Mouse (Mus musculus): ENCODE results near the gene Olfr1358.
"Not testable (repeated sequence)": the region's sequence is repeated elsewhere in the genome, so short reads cannot be mapped to it uniquely, and the experiment has no call there.

The Olfr1358 gene

GRCm38 (mm10) chr10:78517128-78517527 is at the start of gene Olfr1358:
Olfr1358 (plus strand) TSS chr10:78517428.
- DNase-seq (ENCODE audit: extremely low read depth, low read depth, low spot score) = no peak

DNA sequence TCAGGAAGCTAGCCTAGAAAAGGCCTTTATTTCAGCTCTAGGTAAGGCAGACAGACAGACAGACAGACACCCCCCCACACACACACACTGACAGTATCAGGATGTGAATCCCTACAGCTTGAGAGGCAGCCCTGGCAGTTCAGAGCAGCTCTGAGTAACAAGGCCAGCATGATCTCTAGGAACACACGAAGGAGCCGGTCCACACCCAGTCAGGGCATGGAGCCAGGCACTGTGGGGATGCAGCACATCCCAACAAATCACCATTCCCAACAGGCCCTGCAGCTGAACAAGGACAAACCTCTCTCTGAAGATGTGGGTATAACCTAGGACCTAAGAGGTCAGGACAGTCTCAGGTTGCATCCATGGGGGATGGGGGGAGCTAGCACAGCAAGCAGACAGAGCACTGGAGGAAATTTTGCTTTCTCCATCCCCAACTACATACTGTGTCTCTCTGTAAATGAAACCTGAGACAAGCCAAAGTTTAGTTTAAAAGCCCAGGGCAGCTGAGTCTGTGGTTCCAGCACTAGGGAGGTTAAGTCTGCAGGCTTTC is 49.4 kb upstream of the Olfr1358 start:
- no peak for DNase-seq (ENCODE audit: extremely low read depth, low read depth, low spot score)

GRCm38 (mm10) chr10:78470582-78471313 is 46.5 kb upstream of the Olfr1358 start:
- no peak for DNase-seq (ENCODE audit: extremely low read depth, low read depth, low spot score)

DNA sequence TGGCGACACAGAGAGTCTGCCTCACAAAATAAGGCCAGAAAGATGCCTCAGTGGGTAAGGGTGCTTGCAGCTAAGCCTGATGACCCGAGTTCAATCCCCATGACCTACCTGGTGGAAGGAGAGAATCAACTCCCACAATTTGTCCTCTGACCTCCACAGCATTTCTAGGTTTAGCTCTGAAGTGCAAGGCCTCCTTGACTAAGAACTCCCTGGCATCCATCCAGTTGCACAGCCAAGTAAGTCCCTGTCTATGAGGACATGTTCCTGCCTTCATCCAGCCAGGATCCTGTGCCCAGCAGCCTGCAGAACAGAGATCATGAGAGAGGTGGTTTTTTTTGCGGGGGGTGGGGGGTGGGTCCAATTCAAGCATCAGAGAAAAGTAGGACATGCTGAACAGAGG is 45.2 kb upstream of the Olfr1358 start:
- no peak for DNase-seq (ENCODE audit: extremely low read depth, low read depth, low spot score)

DNA sequence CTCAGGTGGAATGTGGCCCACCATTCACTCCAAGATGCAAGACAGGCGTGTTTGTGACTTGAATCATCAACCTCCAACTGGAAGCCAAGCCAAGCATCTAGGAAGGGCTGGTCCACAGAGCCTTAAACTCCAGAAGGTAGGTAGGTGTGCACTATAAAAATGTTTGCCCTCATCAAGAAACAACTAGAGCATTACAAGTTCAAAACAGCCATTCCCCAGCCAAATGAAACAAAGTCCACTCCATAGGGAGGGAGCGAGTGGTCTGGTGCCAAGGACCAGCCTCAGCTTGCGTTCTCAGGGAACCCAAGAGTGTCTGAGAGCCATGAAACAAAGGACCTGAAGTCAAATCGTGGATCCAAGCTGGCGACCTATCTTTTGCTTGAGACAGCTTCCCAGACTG is 43.8 kb upstream of the Olfr1358 start:
- no peak for DNase-seq (ENCODE audit: extremely low read depth, low read depth, low spot score)

DNA sequence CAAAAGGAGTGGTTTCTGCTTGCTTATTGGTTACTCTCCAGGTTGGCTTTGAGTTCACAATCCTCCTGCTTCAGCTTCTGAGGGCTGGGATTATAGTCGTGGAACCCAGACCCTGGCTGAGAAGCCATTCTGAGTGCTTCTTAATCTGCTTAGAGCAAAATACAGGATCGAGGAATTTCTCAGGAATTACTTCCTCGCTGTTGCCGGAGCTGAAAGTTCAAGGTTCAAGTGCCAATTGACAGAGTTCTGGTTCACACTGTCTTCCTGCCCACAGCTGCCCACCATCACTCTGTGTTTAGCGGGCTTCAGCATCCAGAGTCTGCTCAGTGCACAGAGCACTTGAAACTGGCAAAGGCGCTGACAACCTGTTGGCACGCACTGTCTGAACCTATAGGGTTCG is 42.5 kb upstream of the Olfr1358 start:
- no peak for DNase-seq (ENCODE audit: extremely low read depth, low read depth, low spot score)

- DNase-seq (ENCODE audit: extremely low read depth, low read depth, low spot score) = no peak
Measured at GRCm38 (mm10) chr10:78476821-78477220, 40.4 kb upstream of the Olfr1358 start.

DNA sequence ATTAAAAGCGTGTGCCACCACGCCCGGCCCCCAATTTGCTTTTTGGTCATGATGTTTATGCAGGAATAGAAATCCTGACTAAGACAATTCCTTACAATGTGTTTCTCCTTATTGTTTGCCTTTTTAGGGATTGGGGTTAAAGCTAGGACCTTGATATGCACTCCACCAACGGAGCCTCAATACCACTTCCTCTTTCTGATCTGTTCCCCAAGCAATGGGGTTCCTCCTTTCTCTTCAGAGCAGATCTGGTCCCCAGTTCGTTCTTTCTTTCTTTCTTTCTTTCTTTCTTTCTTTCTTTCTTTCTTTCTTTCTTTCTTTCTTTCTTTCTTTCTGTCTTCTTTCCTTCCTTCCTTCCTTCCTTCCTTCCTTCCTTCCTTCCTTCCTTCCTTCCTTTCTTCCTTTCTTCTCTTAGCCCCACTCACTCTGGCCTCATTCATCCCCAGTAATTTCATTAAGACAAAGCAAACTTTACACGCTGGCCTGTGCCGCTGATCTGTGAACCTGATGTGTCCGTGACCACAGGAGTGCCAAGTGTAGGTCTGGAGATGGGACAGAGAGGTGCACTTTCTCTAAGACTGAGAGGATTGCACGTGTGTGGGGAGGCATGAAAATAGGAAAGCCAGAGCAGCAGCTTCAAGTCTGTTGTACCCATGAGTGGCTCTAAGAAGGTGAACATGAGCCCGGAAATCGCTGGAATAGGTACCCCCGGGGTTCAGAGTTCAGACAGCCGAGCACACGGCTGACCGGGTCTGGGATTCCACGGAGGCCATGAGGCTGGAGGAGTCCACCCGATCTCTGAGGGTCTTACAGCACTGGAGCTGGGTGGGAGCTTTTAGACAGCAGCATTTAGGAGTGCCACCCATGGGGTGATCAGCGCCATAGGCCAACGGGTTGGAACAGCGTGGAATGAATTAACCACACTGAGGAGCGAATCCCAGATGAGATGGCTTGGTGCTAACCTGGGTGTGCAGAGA is 36.0 kb upstream of the Olfr1358 start:
- no peak for DNase-seq (ENCODE audit: extremely low read depth, low read depth, low spot score)

GRCm38 (mm10) chr10:78481928-78482499 is 35.2 kb upstream of the Olfr1358 start:
- no peak for DNase-seq (ENCODE audit: extremely low read depth, low read depth, low spot score)

GRCm38 (mm10) chr10:78485369-78485768 is 31.9 kb upstream of the Olfr1358 start:
- DNase-seq (ENCODE audit: extremely low read depth, low read depth, low spot score) = not testable (repeated sequence)

- no peak for DNase-seq (ENCODE audit: extremely low read depth, low read depth, low spot score)
Measured at GRCm38 (mm10) chr10:78486871-78487270, 30.4 kb upstream of the Olfr1358 start.

GRCm38 (mm10) chr10:78487431-78488086 is 29.7 kb upstream of the Olfr1358 start:
- DNase-seq (ENCODE audit: extremely low read depth, low read depth, low spot score) = no peak

DNA sequence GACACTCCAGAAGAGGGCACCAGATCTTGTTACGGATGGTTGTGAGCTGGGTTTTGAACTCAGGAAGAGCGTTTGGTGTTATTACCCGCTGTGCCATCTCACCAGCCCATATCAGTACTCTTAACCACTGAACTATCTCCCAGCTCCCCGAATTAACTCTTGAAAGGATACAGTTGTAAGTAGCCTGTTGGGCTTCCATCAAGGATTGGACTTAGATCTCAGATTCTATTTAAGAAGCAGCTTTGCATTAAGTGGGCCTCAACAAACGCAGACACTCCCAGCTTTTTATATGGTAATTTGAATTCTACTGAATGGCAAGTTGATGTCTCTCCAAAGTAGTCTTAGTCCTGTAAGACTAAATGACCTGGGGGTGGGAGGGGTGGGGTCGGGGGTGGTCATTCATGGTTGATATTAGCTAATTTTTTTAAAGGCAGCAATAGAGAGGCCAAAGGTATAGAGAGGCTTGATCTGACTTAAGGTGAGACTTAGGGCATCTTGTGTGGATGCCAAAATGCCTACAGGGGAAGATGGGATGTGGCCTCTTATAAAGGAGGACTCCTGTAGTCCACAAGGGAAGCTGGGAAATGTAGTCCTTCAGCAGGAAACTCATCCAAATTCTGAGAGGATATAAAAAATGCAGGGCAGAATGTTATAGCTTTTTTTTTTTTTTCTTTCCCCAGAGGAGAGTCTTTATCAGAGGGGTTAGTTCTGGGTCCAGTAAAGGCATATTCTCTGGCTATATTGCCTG is 14.1 kb upstream of the Olfr1358 start:
- no peak for DNase-seq (ENCODE audit: extremely low read depth, low read depth, low spot score)

DNA sequence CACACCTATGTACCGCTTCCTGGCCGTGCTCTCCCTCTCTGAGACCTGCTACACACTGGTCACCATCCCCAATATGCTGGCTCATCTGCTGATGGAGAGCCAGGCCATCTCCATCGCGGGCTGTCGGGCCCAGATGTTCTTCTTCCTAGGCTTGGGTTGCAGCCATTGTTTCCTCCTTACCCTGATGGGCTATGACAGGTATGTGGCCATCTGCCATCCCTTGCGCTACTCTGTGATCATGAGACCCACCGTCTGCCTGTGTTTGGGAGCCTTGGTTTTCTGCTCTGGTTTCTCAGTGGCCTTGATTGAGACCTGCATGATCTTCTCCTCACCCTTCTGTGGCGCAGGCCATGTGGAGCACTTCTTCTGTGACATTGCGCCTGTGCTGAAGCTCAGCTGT is 2.6 kb downstream of the Olfr1358 start:
- DNase-seq (ENCODE audit: extremely low read depth, low read depth, low spot score) = no peak

DNA sequence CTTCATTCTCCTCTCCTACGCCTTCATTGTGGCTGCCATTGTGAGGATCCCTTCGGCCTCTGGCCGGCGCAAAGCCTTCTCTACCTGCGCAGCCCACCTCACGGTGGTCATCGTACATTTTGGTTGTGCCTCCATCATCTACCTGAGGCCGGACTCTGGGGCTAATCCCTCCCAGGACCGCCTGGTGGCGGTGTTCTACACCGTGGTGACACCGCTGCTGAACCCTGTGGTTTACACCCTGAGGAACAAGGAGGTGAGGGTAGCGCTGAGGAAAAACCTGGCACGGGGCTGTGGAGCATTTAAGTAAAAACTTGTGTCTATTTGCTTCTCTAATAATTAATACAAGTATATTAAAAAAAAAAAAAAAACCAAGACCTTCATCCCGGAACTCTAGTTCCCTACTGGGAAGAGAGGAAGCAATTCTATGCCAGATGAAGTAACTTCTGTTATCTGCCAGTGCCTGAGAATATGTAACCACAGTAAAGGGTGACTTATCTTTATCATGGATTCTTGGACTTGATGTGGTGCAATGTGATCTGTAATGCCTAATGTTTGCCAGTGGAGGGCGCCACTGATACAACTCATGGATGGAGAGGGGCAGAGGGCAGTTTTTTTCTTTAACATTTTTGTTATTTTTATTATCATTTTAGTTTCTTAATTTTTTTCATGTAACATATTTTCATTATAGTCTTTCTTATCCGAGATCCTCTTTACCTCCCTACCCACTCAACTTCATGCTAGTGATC is 3.2 kb downstream of the Olfr1358 start:
- no peak for DNase-seq (ENCODE audit: extremely low read depth, low read depth, low spot score)

GRCm38 (mm10) chr10:78525071-78525470 is 7.8 kb downstream of the Olfr1358 start:
- DNase-seq (ENCODE audit: extremely low read depth, low read depth, low spot score) = not testable (repeated sequence)

DNA sequence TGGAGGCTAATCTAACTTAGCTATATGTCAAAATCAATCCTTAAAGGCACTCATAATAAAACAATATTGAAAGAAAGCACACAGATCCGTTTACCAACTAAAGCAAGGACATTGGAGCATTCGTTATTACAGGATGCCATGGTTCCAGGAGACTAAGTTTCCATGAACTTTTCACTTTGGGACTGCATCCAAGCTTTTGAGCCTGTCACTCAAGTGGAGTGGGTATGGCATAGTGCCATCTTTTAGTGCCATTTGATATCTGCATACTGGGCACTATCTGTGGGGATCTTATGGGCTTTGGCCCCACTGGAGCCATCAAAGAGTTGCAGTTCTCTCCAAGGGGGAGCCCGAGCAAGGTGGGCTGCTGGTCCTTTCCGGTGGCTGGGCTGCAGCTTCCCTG is 8.3 kb downstream of the Olfr1358 start:
- DNase-seq (ENCODE audit: extremely low read depth, low read depth, low spot score) = no peak

DNA sequence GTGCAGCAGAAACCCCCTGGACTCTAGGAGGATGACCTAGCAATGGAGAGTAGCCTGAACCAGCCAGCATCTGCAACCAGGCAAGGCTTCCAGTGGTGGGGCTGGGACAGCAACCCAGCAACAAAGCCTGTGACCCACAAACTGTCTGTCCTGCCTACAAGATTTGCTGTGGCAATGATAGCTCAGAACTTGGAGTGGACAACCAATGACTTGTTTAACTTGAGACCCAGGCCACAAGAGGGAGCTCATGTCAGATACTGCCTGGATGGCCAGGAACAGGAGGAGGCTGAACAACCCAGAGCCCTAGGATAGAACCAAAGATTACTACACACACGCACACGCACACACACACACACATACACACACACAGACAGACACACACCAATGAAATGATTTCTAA is 23.7 kb downstream of the Olfr1358 start:
- no peak for DNase-seq (ENCODE audit: extremely low read depth, low read depth, low spot score)

- DNase-seq (ENCODE audit: extremely low read depth, low read depth, low spot score) = no peak
Measured at GRCm38 (mm10) chr10:78565070-78565469, 47.8 kb downstream of the Olfr1358 start.
